Comparison of ENCODE assay signal across 8 mouse cellular contexts in genomic region chr2:109278036-109278435, GRCm38 (mm10). TPM values are rescaled to one million over a fixed set of nuclear protein-coding genes. Genes with fewer than 3 reads are reported as not detected.
DNase-seq lines count a peak whose midpoint lies in the region; ATAC-seq and TF ChIP-seq lines count a peak whose summit lies in the region.

No protein-coding gene starts in this region.

- ATAC-seq in embryonic facial prominence, embryonic 11.5 days (replicated peaks; ENCODE audit: insufficient number of reproducible peaks, low FRiP score, low TSS enrichment, low read depth) = no peak
- ATAC-seq in midbrain, postnatal 0 days (ENCODE audit: low FRiP score) = no peak

- no peaks in the 10 kb centered on the region for H3K27me3 ChIP-seq in embryonic facial prominence, embryonic 11.5 days (ENCODE audit: control insufficient read depth, insufficient read depth, low read length)
- H3K27me3 ChIP-seq in liver, adult 2 months (ENCODE audit: control insufficient read depth, insufficient read depth, low read length) = no peaks in the 10 kb centered on the region
- H3K27me3 ChIP-seq in midbrain, postnatal 0 days (ENCODE audit: insufficient read depth, low read length) = no peaks in the 10 kb centered on the region

- TF ChIP-seq POLR2A in liver, adult 2 months (IDR thresholded peaks at IDR 0.05; ENCODE audit: extremely low read depth, insufficient read depth, low read length) = no peak

- H3K4me1 ChIP-seq in embryonic facial prominence, embryonic 11.5 days (ENCODE audit: control insufficient read depth, insufficient read depth, low read length) = no peaks in the 10 kb centered on the region
- 0 out of 2 replicates have a peak, but pooled peaks cover 3% of the 10 kb centered on the region for H3K4me1 ChIP-seq in liver, adult 2 months (ENCODE audit: control insufficient read depth, insufficient read depth, low read length)
- no peaks in the 10 kb centered on the region for H3K4me1 ChIP-seq in midbrain, postnatal 0 days (ENCODE audit: insufficient read depth, low read length)

- peak overlapping the region; percentile 33 for H3K4me3 ChIP-seq in embryonic facial prominence, embryonic 11.5 days (ENCODE audit: low read depth, low read length)
- peak overlapping the region; percentile 72 for H3K4me3 ChIP-seq in liver, adult 2 months (ENCODE audit: insufficient read depth, low read depth, low read length)
- peak overlapping the region; percentile 43 for H3K4me3 ChIP-seq in midbrain, postnatal 0 days (ENCODE audit: low read depth, low read length)

- peak overlapping the region; percentile 51 for H3K4me2 ChIP-seq in embryonic facial prominence, embryonic 11.5 days (ENCODE audit: low read depth, low read length)
- H3K4me2 ChIP-seq in midbrain, postnatal 0 days (ENCODE audit: low read depth, low read length, poor library complexity, severe bottlenecking) = peak overlapping the region; percentile 58

- H3K79me2 ChIP-seq in liver, adult 2 months (ENCODE audit: control insufficient read depth, insufficient read depth, low read length) = no peaks in the 10 kb centered on the region

- peak overlapping the region; percentile 58 for H3K9ac ChIP-seq in embryonic facial prominence, embryonic 11.5 days (replicated peaks; ENCODE audit: low read length)
- H3K9ac ChIP-seq in liver, adult 2 months (ENCODE audit: low read depth, low read length) = peak overlapping the region; percentile 80
- H3K9ac ChIP-seq in midbrain, postnatal 0 days (replicated peaks; ENCODE audit: low read length, poor library complexity, severe bottlenecking) = peak overlapping the region; percentile 54; the same call in 1 of the 2 replicates

- peak; percentile 86 for DNase-seq in 416B (ENCODE audit: low read depth)
- DNase-seq in adrenal gland, postnatal 10 days = peak; percentile 71
- peak; percentile 67 for DNase-seq in embryonic facial prominence, embryonic 11.5 days (ENCODE audit: low spot score)
- DNase-seq in heart, adult 8-10 months (ENCODE audit: low spot score) = peak; percentile 33
- peak; percentile 67 for DNase-seq in kidney, adult 9 months
- peak; percentile 64 for DNase-seq in liver, adult 2 months (ENCODE audit: extremely low read depth, low read depth, low spot score)
- peak; percentile 30 for DNase-seq in midbrain, postnatal 0 days (ENCODE audit: low spot score)
- DNase-seq in spleen, postnatal 4 days (ENCODE audit: low spot score in 2 of 2) = peak; percentile 56 to 79

- TF ChIP-seq CTCF in liver, adult 2 months (IDR thresholded peaks at IDR 0.05; ENCODE audit: low read depth, low read length) = no peak
- TF ChIP-seq CTCF in midbrain, postnatal 0 days (IDR thresholded peaks at IDR 0.05) = no peak

- H3K27ac ChIP-seq in embryonic facial prominence, embryonic 11.5 days (replicated peaks; ENCODE audit: low read depth, low read length) = no peak overlapping the region
- 0 out of 2 replicates have a peak overlapping the region, but pooled peaks have one; percentile 46 for H3K27ac ChIP-seq in liver, adult 2 months (replicated peaks; ENCODE audit: insufficient read depth, low read depth, low read length)
- no peak overlapping the region for H3K27ac ChIP-seq in midbrain, postnatal 0 days (ENCODE audit: low read depth, low read length)

- no peaks in the 10 kb centered on the region for H3K36me3 ChIP-seq in embryonic facial prominence, embryonic 11.5 days (replicated peaks; ENCODE audit: control insufficient read depth, insufficient read depth, low read depth, low read length)
- H3K36me3 ChIP-seq in liver, adult 2 months (ENCODE audit: control insufficient read depth, insufficient read depth, low read length) = no peaks in the 10 kb centered on the region
- no peaks in the 10 kb centered on the region for H3K36me3 ChIP-seq in midbrain, postnatal 0 days (ENCODE audit: insufficient read depth, low read length)

- under 1% methylated on average over 16 of the region's 16 CpGs for WGBS in embryonic facial prominence, embryonic 11.5 days
- under 1% methylated on average over 16 of the region's 16 CpGs for WGBS in liver, adult 2 months
- WGBS in midbrain, postnatal 0 days = 0% methylated on average over 16 of the region's 16 CpGs

- no peaks in the 10 kb centered on the region for H3K9me3 ChIP-seq in embryonic facial prominence, embryonic 11.5 days (replicated peaks; ENCODE audit: control insufficient read depth, low read length)
- no peaks in the 10 kb centered on the region for H3K9me3 ChIP-seq in midbrain, postnatal 0 days (ENCODE audit: low read length)

RNA-seq across cellular contexts. Expression of gene Kif18a, which starts 2.5 kb away (rescaled TPM):
- 1 to 10 TPM; 3.6 to 4.5 TPM for total RNA-seq in adrenal gland, postnatal 10 days (2021)
- polyA plus RNA-seq in embryonic facial prominence, embryonic 11.5 days (2014; fragmentation: Nextera tagmentation; extraction: Ambion mirVana) = 38.7 and 44.2 TPM in 2 replicates
- under 1 TPM; 0.52 to 0.78 (median 0.66) TPM for total RNA-seq in heart, adult 8-10 months (2022)
- total RNA-seq in liver, adult 2 months (2014; rRNA removed) = 0.74 and 1.0 TPM in 2 replicates
- polyA plus RNA-seq in liver, adult 2 months (2012; rRNA removed) = 0.05 and 0.09 TPM in 2 replicates
- 1.6 and 3.0 TPM in 2 replicates for total RNA-seq in midbrain, postnatal 0 days (2014; rRNA removed)
- polyA plus RNA-seq in midbrain, postnatal 0 days (2015; fragmentation: Nextera tagmentation; extraction: Ambion mirVana) = 1.5 and 1.7 TPM in 2 replicates

RNA-seq across cellular contexts. Expression of gene Mettl15, which starts 2.5 kb away (rescaled TPM):
- total RNA-seq in adrenal gland, postnatal 10 days (2021) = 10 to 100 TPM; 12.0 to 13.7 TPM
- polyA plus RNA-seq in embryonic facial prominence, embryonic 11.5 days (2014; fragmentation: Nextera tagmentation; extraction: Ambion mirVana) = 12.0 and 13.2 TPM in 2 replicates
- 10 to 100 TPM; 11.8 to 14.4 (median 12.1) TPM for total RNA-seq in heart, adult 8-10 months (2022)
- 4.8 and 6.2 TPM in 2 replicates for total RNA-seq in liver, adult 2 months (2014; rRNA removed)
- 2.9 and 3.6 TPM in 2 replicates for polyA plus RNA-seq in liver, adult 2 months (2012; rRNA removed)
- 5.9 and 10.2 TPM in 2 replicates for total RNA-seq in midbrain, postnatal 0 days (2014; rRNA removed)
- polyA plus RNA-seq in midbrain, postnatal 0 days (2015; fragmentation: Nextera tagmentation; extraction: Ambion mirVana) = 7.4 and 9.1 TPM in 2 replicates

Comparison
In these comparisons a context has a peak if more than half of its experiments do, and no peak if none do; other contexts are left out.
1. DNase-seq: peak in every context shown above with its lines; median percentile 86 in 416B; 71 in adrenal gland, postnatal 10 days; 68 in spleen, postnatal 4 days; 67 in embryonic facial prominence, embryonic 11.5 days; 67 in kidney, adult 9 months; 64 in liver, adult 2 months; 33 in heart, adult 8-10 months; 30 in midbrain, postnatal 0 days.